Mouse (Mus musculus) CH12.LX (cell line): ENCODE measurements at regions not wholly inside any gene's neighbourhood (a gene's known extent, or its start where the extent isn't known, plus 50 kb on each side); places are given as distances from the start of the nearest gene placed in this dataset.

Source experiments
- DNase-seq: peaks from one replicate; pipeline ENCODE4 v3.0.0-alpha.2; 2013; ENCODE audit errors: extremely low read depth
- H3K27ac ChIP-seq: 2 replicates; pipeline ENCODE4 v1.5.1; 2012; ENCODE audit warnings: low read depth, mild to moderate bottlenecking, control low read depth, moderate library complexity; ENCODE audit not compliant: insufficient read depth
- H3K27me3 ChIP-seq: replicated peaks from 2 replicates; pipeline ENCODE3; 2012; ENCODE audit warnings: inconsistent platforms
- H3K36me3 ChIP-seq, 2 experiments: replicated peaks in 1 of 2; 2 replicates each; pipeline versions ENCODE3 to v1.6.1; 2012; ENCODE audit warnings: inconsistent platforms in 1 of 2, low read length in 1 of 2, mild to moderate bottlenecking in 1 of 2, mixed read lengths in 1 of 2, moderate library complexity in 1 of 2; ENCODE audit not compliant: control insufficient read depth in 1 of 2, insufficient read depth in 1 of 2
- H3K4me1 ChIP-seq, 2 experiments: 2 replicates each; pipeline ENCODE4 v1.6.1; 2012; ENCODE audit warnings: inconsistent platforms in 1 of 2, moderate library complexity in 1 of 2; ENCODE audit not compliant: insufficient read depth in 2 of 2, control insufficient read depth in 1 of 2
- H3K4me2 ChIP-seq: 2 replicates; pipeline ENCODE4 v1.6.1; 2012; ENCODE audit warnings: low read depth, mild to moderate bottlenecking, control low read depth; ENCODE audit not compliant: poor library complexity, insufficient read depth, severe bottlenecking
- H3K4me3 ChIP-seq, 3 experiments: fragments of 150-350 bp in 1 of 3; sonication (generic) in 1 of 3; replicated peaks in 1 of 3; 2 replicates each; pipeline versions ENCODE3 to v1.5.1; 2011 to 2012; ENCODE audit warnings: low read depth in 2 of 3, low read length in 2 of 3, mild to moderate bottlenecking in 2 of 3, moderate library complexity in 2 of 3, control low read depth in 1 of 3, improper control_type of control experiment in 1 of 3, inconsistent platforms in 1 of 3, mixed read lengths in 1 of 3; ENCODE audit not compliant: poor library complexity in 1 of 3
- H3K79me2 ChIP-seq: replicated peaks from 2 replicates; pipeline ENCODE4 v1.6.1; 2012; ENCODE audit warnings: mild to moderate bottlenecking, moderate library complexity; ENCODE audit not compliant: control insufficient read depth, poor library complexity, insufficient read depth, severe bottlenecking; ENCODE audit errors: extremely low read depth
- H3K9ac ChIP-seq: 2 replicates; pipeline ENCODE4 v1.6.1; 2012; ENCODE audit warnings: low read depth, mild to moderate bottlenecking, control low read depth, moderate library complexity; ENCODE audit not compliant: insufficient read depth
- H3K9me3 ChIP-seq: replicated peaks from 2 replicates; pipeline ENCODE3; 2012; ENCODE audit warnings: low read length, inconsistent platforms, mixed read lengths
- CHD1 ChIP-seq: IDR thresholded peaks from 2 replicates; pipeline ENCODE4 v1.6.1; 2012; ENCODE audit warnings: low read depth, low read length, improper control_type of control experiment, inconsistent platforms
- CHD2 ChIP-seq: IDR thresholded peaks from 2 replicates; pipeline ENCODE4 v1.6.1; 2011; ENCODE audit warnings: low read length, improper control_type of control experiment
- CTCF ChIP-seq, 2 experiments: IDR thresholded peaks in 1 of 2; conservative IDR thresholded peaks in 1 of 2; 2 replicates each; pipeline ENCODE4 v1.5.1; 2011 to 2012; ENCODE audit warnings: low read depth in 2 of 2, low read length in 2 of 2, improper control_type of control experiment in 1 of 2, inconsistent platforms in 1 of 2, mild to moderate bottlenecking in 1 of 2, moderate library complexity in 1 of 2
- E2F4 ChIP-seq: IDR thresholded peaks from 2 replicates; pipeline ENCODE4 v1.6.1; 2011; ENCODE audit warnings: low read depth, low read length, improper control_type of control experiment; ENCODE audit not compliant: insufficient replicate concordance
- ELF1 ChIP-seq: IDR thresholded peaks from 2 replicates; pipeline ENCODE4 v1.6.1; 2014; ENCODE audit warnings: low read depth, mild to moderate bottlenecking, inconsistent platforms, low read length, improper control_type of control experiment
- EP300 ChIP-seq: IDR thresholded peaks from 2 replicates; pipeline ENCODE4 v1.6.1; 2011; ENCODE audit warnings: low read length, improper control_type of control experiment
- ETS1 ChIP-seq: conservative IDR thresholded peaks from 2 replicates; pipeline ENCODE4 v1.6.1; 2012; ENCODE audit warnings: low read depth, mild to moderate bottlenecking, inconsistent platforms, low read length, improper control_type of control experiment, moderate library complexity
- GABPA ChIP-seq: IDR thresholded peaks from 2 replicates; pipeline ENCODE4 v1.6.1; 2012; ENCODE audit warnings: low read depth, low read length, improper control_type of control experiment, inconsistent platforms; ENCODE audit not compliant: insufficient replicate concordance
- IRF4 ChIP-seq: IDR thresholded peaks from 2 replicates; pipeline ENCODE4 v1.6.1; 2014; ENCODE audit warnings: low read depth, mild to moderate bottlenecking, inconsistent platforms, low read length, improper control_type of control experiment
- JUN ChIP-seq: IDR thresholded peaks from 2 replicates; pipeline ENCODE4 v1.6.1; 2011; ENCODE audit warnings: low read depth, mild to moderate bottlenecking, low read length, improper control_type of control experiment, moderate library complexity; ENCODE audit not compliant: insufficient read depth
- JUND ChIP-seq: conservative IDR thresholded peaks from 2 replicates; pipeline ENCODE4 v1.6.1; 2011; ENCODE audit warnings: low read depth, low read length, improper control_type of control experiment
- MAX ChIP-seq: IDR thresholded peaks from 2 replicates; pipeline ENCODE4 v1.6.1; 2011; ENCODE audit warnings: low read length, improper control_type of control experiment
- MYC ChIP-seq: IDR thresholded peaks from 2 replicates; pipeline ENCODE4 v1.6.1; 2011; ENCODE audit warnings: low read depth, mild to moderate bottlenecking, improper control_type of control experiment, low read length
- NRF1 ChIP-seq: IDR thresholded peaks from 2 replicates; pipeline ENCODE4 v1.6.1; 2014; ENCODE audit warnings: low read depth, mild to moderate bottlenecking, inconsistent platforms, low read length, improper control_type of control experiment, moderate library complexity
- PAX5 ChIP-seq: IDR thresholded peaks from 2 replicates; pipeline ENCODE4 v1.6.1; 2012; ENCODE audit warnings: low read length, inconsistent platforms, mixed read lengths
- POLR2A ChIP-seq: IDR thresholded peaks from 2 replicates; pipeline ENCODE4 v1.6.1; 2011; ENCODE audit warnings: low read depth, mild to moderate bottlenecking, improper control_type of control experiment, low read length
- POLR2AphosphoS2 ChIP-seq: IDR thresholded peaks from 2 replicates; pipeline ENCODE4 v1.6.1; 2011; ENCODE audit warnings: low read depth, low read length, improper control_type of control experiment
- RAD21 ChIP-seq: IDR thresholded peaks from 2 replicates; pipeline ENCODE4 v1.6.1; 2011; ENCODE audit warnings: low read depth, mild to moderate bottlenecking, low read length, improper control_type of control experiment, moderate library complexity
- TCF12 ChIP-seq: IDR thresholded peaks from 2 replicates; pipeline ENCODE4 v1.6.1; 2014; ENCODE audit warnings: low read depth, mild to moderate bottlenecking, inconsistent platforms, low read length, improper control_type of control experiment
- USF1 ChIP-seq: IDR thresholded peaks from 2 replicates; pipeline ENCODE4 v1.6.1; 2014; ENCODE audit warnings: low read depth, mild to moderate bottlenecking, inconsistent platforms, low read length, improper control_type of control experiment
- USF2 ChIP-seq: conservative IDR thresholded peaks from 2 replicates; pipeline ENCODE4 v1.6.1; 2011; ENCODE audit warnings: low read depth, low read length, improper control_type of control experiment
- dilution Hi-C: fragments of 300-500 bp; cut with MboI; formaldehyde crosslinking; loops from 2 replicates; pipeline ENCODE4 v1.14.3; 2020; ENCODE audit warnings: low sequenced_read_pairs; ENCODE audit not compliant: extremely low pct_unique_long_range_greater_than_20kb, extremely low pct_ligation_motif_present
- in situ Hi-C: fragments of 300-500 bp; cut with MboI; formaldehyde crosslinking; loops from 3 replicates; pipeline ENCODE4 v1.14.3; 2019; ENCODE audit warnings: low sequenced_read_pairs, low pct_ligation_motif_present, low pct_unique_long_range_greater_than_20kb, mixed read lengths

GRCm38 (mm10) chr5:51397528-51397927, 170.0 kb downstream of the Ppargc1a start:
- no peak overlapping the region for H3K9ac ChIP-seq
- H3K27ac ChIP-seq = no peak overlapping the region
- no peak for TF ChIP-seq MAX
- TF ChIP-seq POLR2AphosphoS2 = no peak
- no peak for TF ChIP-seq ELF1
- no peak for TF ChIP-seq JUND
- dilution Hi-C loops = no loop called here
- peaks cover 30% of the 10 kb centered on the region for H3K9me3 ChIP-seq
- H3K36me3 ChIP-seq = no peaks in the 10 kb centered on the region
- H3K4me1 ChIP-seq = no peaks in the 10 kb centered on the region
- H3K79me2 ChIP-seq = no peaks in the 10 kb centered on the region
- H3K27me3 ChIP-seq = no peaks in the 10 kb centered on the region
- H3K4me3 ChIP-seq = no peak overlapping the region
- in situ Hi-C loops = no loop called here
- H3K4me2 ChIP-seq = no peak overlapping the region
- no peak for DNase-seq

- Histone ChIP-seq H3K79me2 (no peaks in the 10 kb centered on the region), H3K9ac (no peak overlapping the region), H3K4me1 (no peaks in the 10 kb centered on the region), H3K27me3 (no peaks in the 10 kb centered on the region), H3K9me3 (peaks cover 31% of the 10 kb centered on the region), H3K27ac (no peak overlapping the region), H3K4me3 (no peak overlapping the region), H3K36me3 (no peaks in the 10 kb centered on the region), H3K4me2 (no peak overlapping the region)
- dilution Hi-C loops (no loop called here), in situ Hi-C loops (no loop called here)
- TF ChIP-seq CHD2 (no peak), GABPA (no peak), NRF1 (no peak), PAX5 (no peak), CTCF (conservative IDR thresholded peaks at IDR 0.05 in 1 of 2, IDR thresholded peaks at IDR 0.05 in 1 of 2; ENCODE audit: low read depth in 2 of 2, low read length in 2 of 2) (no peak), IRF4 (no peak), POLR2A (no peak), EP300 (no peak), JUN (no peak), ETS1 (no peak), MYC (no peak), CHD1 (no peak), TCF12 (no peak), USF2 (no peak), JUND (no peak), USF1 (no peak), E2F4 (no peak), RAD21 (no peak)
- DNase-seq = no peak
These were observed 176.2 kb downstream of the Ppargc1a start for GRCm38 (mm10) chr5:51391319-51391718.
